Mouse (Mus musculus) urinary bladder, postnatal 10 days (tissue): ENCODE measurements at regions not wholly inside any gene's neighbourhood (a gene's known extent, or its start where the extent isn't known, plus 50 kb on each side); places are given as distances from the start of the nearest gene placed in this dataset.

ENCODE experiments used
- DNase-seq: peaks from one replicate; pipeline ENCODE4 v3.0.0; 2022; ENCODE audit warnings: low spot score

DNA sequence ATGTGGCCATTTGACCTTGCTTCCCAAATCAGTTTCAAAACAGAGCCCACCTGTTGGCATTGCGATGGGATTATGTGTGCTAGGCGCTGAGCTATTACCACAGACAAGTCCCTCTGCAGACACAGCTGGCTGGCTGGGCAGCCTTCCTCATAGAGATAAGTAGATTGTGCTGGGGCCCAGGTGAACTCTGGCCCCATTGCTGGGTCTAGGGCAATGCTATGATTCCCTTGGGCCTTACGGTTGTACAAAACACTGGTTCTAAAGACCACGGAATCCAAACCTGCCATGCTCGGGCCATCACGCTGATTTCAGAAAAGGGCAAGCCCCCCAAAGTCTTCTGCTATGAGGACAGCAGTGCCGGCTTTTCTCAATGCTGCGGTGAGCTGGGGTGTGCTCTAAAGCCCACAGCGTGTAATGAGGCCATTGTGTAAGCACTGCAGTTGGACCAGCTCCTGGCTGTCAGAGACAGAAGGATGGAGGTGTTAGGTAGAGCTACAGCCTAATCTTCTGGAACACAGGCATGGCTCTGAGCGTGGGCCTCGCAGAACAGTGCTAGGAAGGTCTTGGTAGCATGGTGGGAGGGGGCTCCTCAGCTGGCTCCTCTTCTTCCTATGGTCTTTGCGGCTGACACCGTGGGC, 51.2 kb upstream of the Pitx1 start:
- no peak for DNase-seq
